Mouse (Mus musculus) kidney, postnatal 14 days (tissue): Measurements from ENCODE around the gene Gm21883.
"Not testable (repeated sequence)": the region's sequence is repeated elsewhere in the genome, so short reads cannot be mapped to it uniquely, and the experiment has no call there.

Source experiments
- DNase-seq: peaks from one replicate; pipeline ENCODE4 v3.0.0; 2022; ENCODE audit warnings: mixed read lengths

The Gm21883 gene

GRCm38 (mm10) chrX:31574183-31574582 is at the start of gene Gm21883:
Gene Gm21883 (minus strand): TSS chrX:31574283.
- DNase-seq: not testable (repeated sequence)

- not testable (repeated sequence) for DNase-seq
Observed at GRCm38 (mm10) chrX:31618820-31619219, 44.7 kb upstream of the Gm21883 start, which contains the start of gene Spin2e. Gene Spin2e (minus strand): TSS chrX:31618920.
